Mouse (Mus musculus) 3134 (cell line): Measurements from ENCODE around the gene Gm26620.

Experiments used
- DNase-seq: peaks from one replicate; pipeline ENCODE4 v3.0.0-alpha.2; 2011; ENCODE audit warnings: low spot score; ENCODE audit not compliant: insufficient read length; ENCODE audit errors: extremely low read depth

Gene Gm26620

GRCm38 (mm10) chr1:170884978-170885561 is at the start of gene Gm26620, which contains the start of gene Dusp12:
TSS of gene Gm26620 (plus strand) at chr1:170885065.
TSS of gene Dusp12 (minus strand) at chr1:170885540.
- peak; percentile 85 for DNase-seq

- peak; percentile 34 for DNase-seq
These were observed 45.2 kb upstream of the Gm26620 start for GRCm38 (mm10) chr1:170839685-170840084.

GRCm38 (mm10) chr1:170844380-170844779 is 40.5 kb upstream of the Gm26620 start:
- DNase-seq = no peak

GRCm38 (mm10) chr1:170845448-170846307 is 39.2 kb upstream of the Gm26620 start:
- no peak for DNase-seq

GRCm38 (mm10) chr1:170850007-170850406 is 34.9 kb upstream of the Gm26620 start:
- DNase-seq = no peak

GRCm38 (mm10) chr1:170850637-170851624 is 33.9 kb upstream of the Gm26620 start:
- DNase-seq = no peak

- peak; percentile 80 for DNase-seq
These were observed 31.3 kb upstream of the Gm26620 start for GRCm38 (mm10) chr1:170853604-170854003.

GRCm38 (mm10) chr1:170855056-170855760 is 29.7 kb upstream of the Gm26620 start:
- DNase-seq = no peak

- DNase-seq = no peak
These were observed 27.5 kb upstream of the Gm26620 start for GRCm38 (mm10) chr1:170857369-170857768.

- DNase-seq = no peak
These were observed 26.0 kb upstream of the Gm26620 start for GRCm38 (mm10) chr1:170858872-170859271.

- DNase-seq = no peak
These were observed 23.0 kb upstream of the Gm26620 start for GRCm38 (mm10) chr1:170861671-170862434.

GRCm38 (mm10) chr1:170862435-170862717 is 22.5 kb upstream of the Gm26620 start:
- no peak for DNase-seq

GRCm38 (mm10) chr1:170863033-170863432 is 21.8 kb upstream of the Gm26620 start:
- DNase-seq = peak; percentile 56

GRCm38 (mm10) chr1:170864234-170864633 is 20.6 kb upstream of the Gm26620 start:
- DNase-seq = no peak

GRCm38 (mm10) chr1:170864754-170865153 is 20.1 kb upstream of the Gm26620 start:
- no peak for DNase-seq

GRCm38 (mm10) chr1:170865406-170865805 is 19.5 kb upstream of the Gm26620 start:
- DNase-seq = no peak

GRCm38 (mm10) chr1:170866992-170867690 is 17.7 kb upstream of the Gm26620 start:
- DNase-seq = no peak

- peak; percentile 97 for DNase-seq
These were observed 17.2 kb upstream of the Gm26620 start, which contains the start of gene Atf6 for GRCm38 (mm10) chr1:170867691-170868105. TSS of gene Atf6 (minus strand) at chr1:170867771.
